Mouse (Mus musculus) cerebellum, adult 9-10 months (tissue): ENCODE measurements around the gene Olfr1116.
"Not testable (repeated sequence)": the region's sequence is repeated elsewhere in the genome, so short reads cannot be mapped to it uniquely, and the experiment has no call there.

Experiments
- DNase-seq: peaks from one replicate; pipeline ENCODE4 v3.0.0; 2022

Gene Olfr1116

DNA sequence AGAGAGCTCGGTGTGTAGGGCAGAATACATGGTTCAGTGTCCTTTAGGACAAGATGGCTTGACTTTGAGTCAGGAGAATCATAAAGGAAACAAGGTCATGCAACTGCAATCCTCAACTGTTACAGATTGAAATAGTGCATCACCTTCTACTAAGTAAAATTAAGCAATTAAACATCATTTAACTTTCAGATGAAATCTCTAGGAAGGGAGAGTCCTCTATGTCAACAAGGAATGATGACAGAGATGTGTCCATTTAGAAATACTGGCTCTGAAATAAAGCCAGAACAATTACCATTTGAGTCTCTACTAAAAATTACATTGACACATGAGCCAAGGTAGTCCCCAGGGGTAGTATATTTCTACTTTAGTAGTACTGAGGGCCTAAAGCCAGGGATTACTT lies at the start of gene Olfr1116:
TSS of gene Olfr1116 (plus strand) at position 301 of the 400 bp plus-strand sequence.
- no peak for DNase-seq

DNA sequence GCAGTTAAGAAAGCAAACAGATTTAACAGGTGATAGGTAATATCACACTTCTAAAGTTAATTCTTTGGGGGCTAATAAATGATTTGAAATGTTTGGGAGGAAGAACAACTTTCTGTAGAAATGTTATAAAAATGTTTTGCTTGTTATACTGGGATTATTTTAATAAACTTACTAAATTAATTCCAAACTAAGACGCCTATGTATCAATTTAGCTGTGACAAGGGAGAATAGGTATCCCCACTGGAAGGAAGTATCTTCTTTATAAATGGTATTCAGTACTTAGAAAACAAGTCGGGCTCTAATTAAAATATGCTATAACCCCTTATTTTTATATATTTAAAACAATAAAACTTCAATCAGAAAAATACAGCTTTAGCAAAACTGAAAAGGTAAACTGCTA lies 19.6 kb upstream of the Olfr1116 start, which contains the start of gene Olfr1115:
TSS of gene Olfr1115 (plus strand) at position 301 of the 400 bp plus-strand sequence.
- no peak for DNase-seq

DNA sequence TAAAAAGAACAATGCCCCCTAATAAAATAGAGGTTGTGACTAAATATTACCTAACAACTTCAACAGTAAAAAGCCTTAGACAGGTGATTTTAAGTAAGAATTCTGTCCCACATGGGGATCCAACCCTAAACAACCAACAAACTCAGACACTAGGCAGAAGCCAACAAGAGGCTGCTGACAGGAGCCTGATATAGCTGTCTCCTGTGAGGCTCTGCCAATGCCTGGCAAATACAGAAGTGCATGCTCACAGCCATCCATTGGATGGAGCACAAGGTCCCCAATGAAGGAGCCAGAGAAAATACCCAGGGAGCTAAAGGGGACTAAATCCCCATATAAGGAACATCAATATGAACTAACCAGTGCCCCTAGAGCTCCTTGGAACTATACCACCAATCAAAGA lies 26.6 kb downstream of the Olfr1116 start:
- DNase-seq, result not testable (repeated sequence)

DNA sequence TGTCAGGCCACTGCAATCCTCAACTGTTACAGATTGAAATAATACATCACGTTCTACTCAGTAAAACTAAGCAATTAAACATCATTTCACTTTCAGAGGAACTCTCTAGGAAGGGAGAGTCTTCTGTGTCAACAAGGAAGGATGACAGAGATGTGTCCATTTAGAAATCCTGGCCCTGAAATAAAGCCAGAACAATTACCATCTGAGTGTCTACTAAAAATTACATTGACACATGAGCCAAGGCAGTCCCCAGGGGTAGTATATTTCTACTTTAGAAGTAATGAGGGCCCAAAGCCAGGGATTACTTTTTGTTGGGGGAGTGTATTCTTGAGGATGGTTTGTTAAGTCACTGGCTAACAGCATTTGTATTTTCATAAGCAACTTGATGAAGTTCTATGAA lies 39.9 kb downstream of the Olfr1116 start, which contains the start of gene Olfr1118:
TSS of gene Olfr1118 (plus strand) at position 301 of the 400 bp plus-strand sequence.
- no peak for DNase-seq
